Mouse (Mus musculus) CD4-positive, CD25-positive, alpha-beta regulatory T cell, adult 4 months (primary cell): Measurements from ENCODE around the gene Abhd2. TPM values are rescaled to one million over a fixed set of nuclear protein-coding genes. Genes with fewer than 3 reads are reported as not detected.

ENCODE experiments used
- ATAC-seq: one replicate; pipeline ENCODE4 v1.8.0; 2017
- polyA plus RNA-seq, 2 experiments: library from polyadenylated mRNA; unstranded; fragments of 100-300 nt; shearing (Covaris generic); gene quantifications; one replicate each; pipeline ENCODE4 v1.2.1; 2017

Abhd2 gene
- 10 to 100 TPM; 14.8 to 25.8 TPM for polyA plus RNA-seq

DNA sequence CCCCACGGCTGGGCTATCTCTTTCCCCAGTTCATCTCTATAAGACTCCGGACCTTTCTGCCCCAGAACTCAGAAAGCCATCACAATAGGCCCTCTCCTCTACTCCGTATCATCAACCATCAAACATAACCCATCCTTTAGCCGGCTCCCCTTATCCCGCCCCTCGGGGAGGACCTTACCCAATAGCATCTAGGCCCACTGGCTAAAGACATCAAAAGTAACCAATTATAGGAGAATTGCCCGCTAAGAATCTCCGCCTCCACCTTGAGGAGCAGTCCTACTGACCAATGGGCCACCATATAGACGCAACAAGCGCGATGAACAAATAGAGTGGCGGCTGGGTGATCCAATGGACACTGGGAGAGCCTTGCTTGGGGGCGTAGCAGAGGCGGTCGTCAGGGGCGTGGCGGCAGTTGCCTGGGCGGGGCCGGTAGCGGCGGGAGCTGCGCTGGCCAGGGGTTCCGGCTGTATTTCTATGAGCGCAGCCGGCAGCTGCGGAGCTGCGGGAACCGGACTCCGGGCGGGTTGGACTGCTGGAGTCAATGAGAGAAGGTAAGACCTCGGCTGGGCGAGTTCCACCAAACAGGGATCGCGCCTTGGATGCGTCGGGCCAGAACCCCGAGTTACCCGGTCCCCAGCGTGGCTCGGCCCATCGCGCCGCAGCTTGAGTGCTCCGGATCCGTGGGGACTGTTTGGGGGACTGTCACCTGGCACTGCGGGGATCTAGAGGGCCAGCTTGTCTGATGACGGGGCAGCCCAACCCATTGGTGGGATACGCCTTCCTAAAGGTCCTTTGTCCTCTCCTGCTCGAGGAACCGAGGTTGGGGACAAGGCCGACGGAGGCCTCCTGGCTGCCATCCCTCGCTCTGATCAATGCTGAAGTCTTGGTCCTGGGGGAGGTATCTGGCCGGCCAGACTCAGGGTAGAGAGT is at the start of gene Abhd2:
TSS of gene Abhd2 (plus strand) at position 411 of the 930 bp plus-strand sequence.
- peak; percentile 92 for ATAC-seq

DNA sequence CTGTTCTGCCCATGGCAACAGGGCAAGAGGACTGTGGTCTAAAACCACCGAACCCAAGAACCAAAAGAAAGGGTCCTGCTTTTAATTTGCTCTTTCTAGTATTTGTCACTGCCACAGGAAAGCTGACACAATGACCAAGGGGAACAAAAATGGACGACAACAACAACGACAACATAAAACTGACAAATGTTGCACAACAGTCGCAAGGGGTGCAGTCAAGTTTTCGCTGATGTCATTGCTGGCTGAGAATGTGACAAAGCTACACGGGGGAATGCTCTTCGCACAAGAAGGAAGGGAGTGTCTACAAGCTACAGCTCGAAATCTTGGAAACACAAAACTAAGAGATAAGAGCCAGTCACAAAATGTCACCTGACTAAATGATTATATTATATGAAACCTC is 47.5 kb upstream of the Abhd2 start:
- ATAC-seq, result no peak

DNA sequence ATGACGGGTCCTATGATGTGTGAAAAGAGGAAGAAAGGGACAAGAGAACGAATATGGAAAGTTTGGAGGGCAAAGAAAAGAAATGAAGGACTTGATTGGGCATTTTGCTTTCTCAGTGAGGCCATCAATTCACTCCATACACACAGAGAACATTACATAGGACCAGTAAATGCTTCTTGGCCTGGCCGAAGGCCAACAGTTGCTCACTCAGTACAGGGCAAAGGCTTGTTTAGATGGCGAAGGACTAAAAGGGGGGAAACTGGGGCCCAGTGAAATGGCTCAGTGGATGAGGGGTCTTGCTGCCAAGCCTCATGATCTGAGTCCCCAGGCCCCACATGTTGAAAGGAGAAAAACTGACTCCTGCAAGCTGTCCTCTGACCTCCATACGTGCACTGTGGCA is 46.8 kb upstream of the Abhd2 start:
- ATAC-seq, result no peak

DNA sequence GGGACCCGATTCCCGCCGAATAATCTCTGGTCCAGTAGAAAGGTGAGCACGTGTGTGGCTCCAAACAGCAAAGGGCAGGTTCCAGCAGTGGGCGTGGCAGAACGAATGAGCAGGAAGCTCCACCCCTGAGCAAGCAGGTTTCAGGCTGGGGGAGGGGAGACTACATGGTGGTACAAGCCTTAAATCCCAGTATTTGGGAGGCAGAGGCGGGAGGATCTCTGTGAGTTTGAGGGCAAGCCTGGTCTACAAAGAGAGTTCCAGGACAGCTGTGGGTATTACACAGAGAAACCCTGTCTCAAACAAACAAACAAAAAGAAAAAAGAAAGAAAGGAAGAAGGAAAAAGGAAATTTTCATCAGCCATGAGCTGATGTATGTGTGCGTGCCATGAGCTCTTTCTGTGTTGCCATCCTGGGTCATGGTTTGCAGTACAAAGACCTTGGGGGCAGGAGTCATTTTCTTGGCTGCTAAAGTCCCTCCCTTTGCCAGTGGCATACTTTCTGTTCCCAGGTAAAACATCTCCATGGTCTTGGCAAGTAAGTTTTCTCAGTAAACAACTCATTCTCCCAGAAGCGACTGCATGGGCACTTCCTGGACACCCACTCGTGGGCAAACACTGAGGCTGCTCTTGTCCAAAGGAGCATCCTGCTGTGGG is 46.0 kb upstream of the Abhd2 start:
- no peak for ATAC-seq

DNA sequence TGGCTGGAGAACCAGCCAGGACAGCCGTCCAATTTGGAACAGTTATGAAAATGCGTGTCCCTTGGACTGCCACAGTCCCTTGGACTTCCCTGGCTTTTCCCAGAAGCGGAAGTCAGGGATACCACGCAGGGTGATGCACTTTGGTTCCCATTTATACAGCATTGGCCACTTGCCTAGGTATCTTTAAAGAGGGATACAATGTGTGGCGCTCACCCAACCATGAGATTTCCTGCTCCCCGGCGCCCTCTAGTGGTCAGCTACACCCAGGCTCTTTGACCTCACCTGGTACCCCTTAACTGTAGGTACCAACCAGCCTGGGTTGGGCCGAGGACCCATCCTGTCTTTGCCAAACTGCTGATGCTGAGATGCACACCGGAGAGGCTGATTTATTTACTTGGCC is 44.5 kb upstream of the Abhd2 start:
- peak; percentile 67 for ATAC-seq

DNA sequence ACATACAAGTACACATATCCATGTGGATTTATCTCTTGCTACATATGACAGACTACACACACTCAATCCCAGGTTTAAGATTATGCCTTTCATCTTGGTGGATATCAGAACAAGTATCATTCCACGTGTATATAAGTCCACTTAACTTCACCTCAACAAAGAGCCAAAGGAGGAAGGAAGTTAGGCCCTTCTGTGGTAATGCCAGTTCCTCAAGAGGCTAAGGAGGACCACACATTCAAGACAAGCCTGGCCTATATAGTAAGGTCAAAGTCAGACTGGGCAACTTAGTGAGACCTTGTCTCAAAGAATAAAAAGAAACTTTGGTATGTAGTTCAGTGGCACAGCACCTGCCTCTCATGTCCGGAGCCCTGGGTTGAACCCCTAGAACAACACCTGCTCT is 41.4 kb upstream of the Abhd2 start:
- no peak for ATAC-seq

DNA sequence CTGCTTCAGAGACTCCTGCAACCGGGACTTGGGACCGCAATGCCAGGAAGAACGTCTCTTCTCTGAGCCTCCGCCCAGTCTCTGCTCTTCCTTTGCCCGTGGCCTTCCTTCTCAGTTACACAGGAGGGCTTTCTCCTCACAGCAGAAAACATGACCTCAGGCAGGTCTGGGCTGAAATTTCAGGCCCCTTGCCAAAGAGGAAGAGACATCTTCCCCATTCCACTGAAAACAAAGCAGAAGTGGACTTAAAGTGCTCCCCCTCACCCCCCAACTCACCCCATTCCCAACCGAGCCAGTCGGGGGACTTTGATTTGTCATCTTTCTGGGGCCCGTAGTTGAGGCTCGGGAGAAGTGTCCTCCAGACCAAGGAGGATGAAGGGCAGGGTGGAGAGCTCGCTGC is 41.0 kb upstream of the Abhd2 start:
- ATAC-seq, result no peak

DNA sequence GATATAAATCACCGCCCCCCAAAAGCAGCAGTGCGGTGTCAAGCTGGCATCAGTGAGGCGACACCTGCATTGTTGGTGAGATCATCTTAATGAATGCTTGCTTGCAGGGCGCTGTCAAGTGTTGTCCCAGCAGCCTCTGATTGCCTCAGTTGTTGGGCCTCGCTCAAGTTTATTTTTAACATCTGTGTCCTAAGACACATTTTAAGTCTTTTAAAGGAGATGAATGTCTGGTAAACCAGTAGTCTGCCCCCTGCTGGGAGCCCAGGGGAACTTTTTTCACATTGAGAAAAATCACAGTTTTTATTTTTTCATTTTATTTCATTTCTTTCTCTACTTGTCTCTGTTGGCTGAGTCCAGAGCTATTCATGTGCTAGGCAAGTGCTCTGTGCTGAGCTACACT is 34.3 kb upstream of the Abhd2 start:
- no peak for ATAC-seq

DNA sequence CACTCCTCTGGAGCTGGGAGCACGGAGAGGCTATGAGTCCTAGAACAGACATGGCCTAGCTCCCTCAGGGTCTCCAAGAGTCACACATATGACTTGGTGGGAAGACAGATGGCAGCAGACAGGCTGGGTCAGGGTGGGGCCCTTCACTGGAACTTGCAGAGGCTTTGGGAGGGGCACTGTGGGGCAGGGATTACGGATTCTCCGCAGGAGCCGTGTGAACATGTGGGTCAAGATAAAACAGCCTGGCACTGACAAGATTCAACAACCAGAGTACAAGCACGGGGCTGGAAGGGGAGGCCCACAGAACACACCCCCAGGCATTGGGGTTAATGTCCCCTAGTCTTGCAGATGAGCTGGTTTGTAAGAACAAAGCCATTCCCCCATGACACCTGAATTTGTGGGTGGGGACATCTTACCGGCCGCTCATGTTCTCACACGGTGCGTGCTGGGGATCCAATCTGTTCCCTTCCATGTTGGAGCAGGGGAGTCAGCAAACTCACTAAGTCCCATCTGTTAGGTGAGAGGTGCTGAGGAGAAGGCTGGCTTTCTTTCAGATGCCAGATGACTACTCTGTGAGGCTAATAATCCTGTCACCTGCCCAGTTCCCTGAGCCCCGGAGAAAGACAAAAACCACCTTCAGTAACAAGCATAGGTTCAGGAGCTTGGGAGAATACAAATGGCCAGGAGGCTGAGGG is 30.9 kb upstream of the Abhd2 start:
- ATAC-seq, result no peak

DNA sequence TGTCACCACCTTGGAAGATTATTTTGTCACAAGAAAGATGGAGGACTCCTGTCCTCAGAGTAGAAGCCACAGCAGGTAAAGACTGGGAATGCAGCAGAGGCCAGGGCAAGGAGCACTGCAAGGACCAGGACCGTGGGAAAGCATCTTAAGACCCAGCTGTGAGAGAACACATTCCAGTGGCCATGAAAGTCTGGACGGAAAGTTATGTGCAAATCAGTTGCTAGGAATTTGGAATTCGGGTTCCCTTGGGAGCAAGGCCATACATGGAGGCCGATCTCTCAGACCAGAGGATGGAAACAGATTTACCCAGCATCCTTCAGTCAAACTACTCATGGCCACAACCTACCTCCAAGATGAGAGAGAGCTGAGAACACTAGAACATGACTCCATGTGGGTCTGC is 29.8 kb upstream of the Abhd2 start:
- ATAC-seq, result no peak

DNA sequence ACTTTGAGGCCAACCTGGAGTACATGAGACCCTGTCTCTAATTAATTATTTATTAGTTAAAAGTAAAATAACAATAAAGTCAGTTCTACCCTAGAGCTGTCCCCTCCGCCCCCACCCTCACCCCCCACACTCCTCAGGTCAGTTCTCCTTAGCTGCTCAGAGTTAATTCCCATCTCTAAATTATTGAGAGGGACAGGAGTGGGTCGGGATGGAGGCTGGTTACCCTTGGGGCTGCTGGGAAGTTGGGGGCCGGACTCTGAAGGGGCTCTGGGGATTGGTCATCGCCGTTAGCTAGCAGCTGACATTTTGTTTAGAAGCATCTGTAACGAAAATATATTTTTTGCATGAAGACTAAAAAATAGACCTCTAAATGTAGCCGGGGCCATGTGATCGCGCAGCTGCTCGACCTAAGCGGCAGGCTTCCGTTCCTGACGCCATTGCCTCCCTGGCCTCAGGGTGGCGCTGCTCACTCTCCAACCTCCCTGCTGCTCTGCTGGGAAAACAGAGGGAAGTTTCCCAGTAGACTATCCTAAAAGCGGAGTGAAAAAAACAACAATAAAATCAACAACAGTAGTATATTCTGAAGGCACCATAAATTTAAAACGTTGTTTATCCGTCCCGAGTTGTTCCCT is 26.8 kb upstream of the Abhd2 start:
- no peak for ATAC-seq

DNA sequence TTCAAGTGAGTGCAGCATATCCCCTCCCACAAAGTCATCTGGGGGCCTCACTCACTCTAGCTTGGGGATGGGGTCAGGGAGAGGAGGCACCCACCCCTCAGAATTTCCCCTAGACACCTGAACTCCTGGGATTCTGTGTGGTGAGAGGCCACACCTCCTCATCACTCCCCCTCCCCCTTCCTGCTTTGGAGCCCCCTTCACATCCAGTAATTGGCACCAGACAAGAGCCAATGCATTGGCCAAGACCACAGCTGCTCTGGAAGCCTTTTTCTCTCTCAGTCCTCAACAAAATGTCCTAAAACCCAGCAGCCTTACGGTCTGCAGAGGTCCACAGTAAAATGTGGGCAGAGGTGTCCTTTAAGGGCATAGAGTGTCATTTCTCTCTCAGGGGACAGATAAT is 25.6 kb upstream of the Abhd2 start:
- ATAC-seq, result no peak

DNA sequence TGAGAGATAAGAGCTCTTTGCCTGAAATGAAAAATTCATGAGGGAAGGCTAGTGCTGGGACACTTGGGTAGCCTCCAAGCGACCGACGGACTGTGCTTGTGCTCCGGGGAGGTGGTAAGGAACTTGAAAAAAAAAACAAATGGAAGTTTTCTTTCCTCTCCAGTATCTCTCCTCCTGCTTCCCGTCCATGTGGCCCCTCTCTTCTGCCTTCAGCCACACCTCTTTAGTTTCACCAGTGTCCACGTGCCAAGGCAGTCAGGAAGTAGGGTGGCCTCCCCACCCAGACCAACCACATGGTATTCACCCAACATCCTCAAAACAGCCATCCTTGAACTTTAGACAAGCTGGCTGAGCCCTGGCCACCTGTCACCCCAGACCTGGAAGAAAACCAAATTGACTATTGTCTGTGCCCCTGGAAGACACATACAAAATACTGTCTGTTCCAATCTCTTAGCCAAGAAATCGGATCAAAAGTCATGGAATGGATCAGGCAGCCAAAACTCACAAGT is 25.1 kb upstream of the Abhd2 start:
- no peak for ATAC-seq

DNA sequence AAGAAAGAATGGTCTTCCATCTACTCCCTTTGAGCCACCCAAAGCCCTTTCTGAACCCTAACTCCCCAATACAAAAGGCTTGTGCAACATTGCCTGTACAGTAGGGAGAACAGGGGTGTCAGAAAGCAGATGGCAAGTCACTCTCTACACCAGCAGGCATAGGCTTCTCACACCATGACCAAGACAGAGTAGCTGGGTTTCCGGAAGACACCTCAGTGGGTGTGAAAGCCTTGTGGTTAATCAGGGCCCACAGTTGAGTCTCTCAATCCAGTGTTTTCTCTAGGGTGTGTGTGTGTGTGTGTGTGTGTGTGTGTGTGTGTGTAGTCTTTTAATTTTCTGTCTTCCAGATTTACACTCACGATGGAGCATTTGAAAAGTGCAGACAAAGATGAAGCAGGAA is 23.4 kb upstream of the Abhd2 start:
- ATAC-seq, result no peak

DNA sequence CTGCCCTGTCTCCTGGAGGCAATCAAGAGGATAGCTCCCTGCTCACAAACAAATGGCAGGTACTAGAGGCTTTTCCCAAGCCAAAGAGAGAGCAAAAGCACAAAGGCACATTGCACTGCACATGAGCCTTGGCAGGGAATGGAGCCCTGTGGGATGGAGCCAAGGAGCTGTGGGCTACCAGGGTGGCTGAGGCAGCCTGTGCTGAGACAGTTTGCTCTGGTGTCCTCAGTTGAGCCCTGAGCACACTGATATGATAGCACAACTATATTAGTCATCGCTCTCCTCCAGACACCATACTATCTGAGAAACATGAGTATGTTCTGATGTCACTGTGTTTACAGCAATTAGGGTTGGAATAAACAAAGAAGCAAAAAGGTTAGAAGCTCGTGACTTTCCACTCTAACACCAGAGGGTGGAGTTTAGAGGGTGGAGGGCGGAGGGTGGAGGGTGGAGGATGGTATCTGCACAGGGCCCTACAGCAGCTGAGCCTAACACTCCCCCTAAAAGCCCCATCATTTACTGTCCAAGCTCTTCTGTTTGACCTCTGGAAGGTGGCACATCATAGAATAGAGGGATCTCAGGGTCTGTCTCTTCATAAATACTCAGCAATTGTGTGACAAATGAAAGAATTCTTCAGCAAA is 18.6 kb upstream of the Abhd2 start:
- no peak for ATAC-seq

DNA sequence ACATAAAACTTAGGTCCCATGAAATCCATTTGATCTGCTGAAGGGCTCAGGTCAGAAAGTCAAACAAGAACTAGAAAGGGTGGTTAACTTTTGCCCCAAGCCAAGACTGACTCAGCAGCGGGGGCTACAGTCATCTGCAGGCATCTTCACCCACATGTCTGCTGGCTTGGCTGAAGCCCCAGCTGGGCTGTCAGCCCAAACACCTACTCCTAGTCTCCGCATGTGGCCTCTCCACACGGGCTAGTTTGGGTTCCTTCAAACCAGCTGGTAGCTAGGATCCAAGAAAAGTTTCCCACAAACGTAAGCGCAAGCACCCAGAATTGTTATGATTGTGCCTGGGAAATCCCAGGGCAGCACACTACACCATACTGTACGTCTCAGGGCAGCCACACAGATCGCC is 17.6 kb upstream of the Abhd2 start:
- no peak for ATAC-seq

DNA sequence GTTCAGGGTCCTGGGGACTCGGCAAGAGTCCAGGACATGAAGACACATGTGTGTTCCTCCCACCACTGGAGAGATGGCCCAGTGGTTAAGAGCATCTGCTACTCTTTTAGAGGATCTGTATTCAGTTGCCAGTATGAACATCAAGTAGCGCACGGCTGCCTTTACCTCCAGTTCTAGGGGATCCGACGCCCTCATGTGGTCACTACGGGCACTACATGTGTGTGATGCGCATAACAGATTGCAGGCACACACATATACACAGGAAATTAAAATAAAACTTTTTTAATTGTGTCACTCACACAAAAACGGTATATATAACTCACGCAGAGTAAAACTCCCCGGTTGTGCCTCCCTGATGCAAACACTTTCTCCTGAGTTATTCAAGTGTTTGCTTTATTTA is 17.2 kb upstream of the Abhd2 start:
- ATAC-seq, result no peak

DNA sequence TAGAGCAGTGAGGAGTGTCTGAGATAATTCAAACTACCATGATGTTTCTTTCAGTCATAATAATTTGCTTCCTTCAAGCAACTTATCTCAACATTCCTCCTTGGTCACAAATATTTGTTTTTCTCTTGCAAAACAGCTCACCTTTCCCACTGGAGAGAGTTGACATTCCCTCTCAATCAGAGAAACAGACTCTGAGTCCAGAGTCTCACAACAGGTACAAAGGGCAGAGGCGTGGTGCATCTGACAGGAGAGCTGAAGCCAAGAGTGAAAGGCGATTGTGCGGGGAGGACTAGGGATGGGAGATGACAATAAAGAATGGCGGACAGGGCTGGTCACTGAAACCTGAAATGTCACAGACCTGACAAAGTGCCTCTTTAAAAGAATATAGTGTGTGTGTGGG is 16.3 kb upstream of the Abhd2 start:
- ATAC-seq, result no peak

DNA sequence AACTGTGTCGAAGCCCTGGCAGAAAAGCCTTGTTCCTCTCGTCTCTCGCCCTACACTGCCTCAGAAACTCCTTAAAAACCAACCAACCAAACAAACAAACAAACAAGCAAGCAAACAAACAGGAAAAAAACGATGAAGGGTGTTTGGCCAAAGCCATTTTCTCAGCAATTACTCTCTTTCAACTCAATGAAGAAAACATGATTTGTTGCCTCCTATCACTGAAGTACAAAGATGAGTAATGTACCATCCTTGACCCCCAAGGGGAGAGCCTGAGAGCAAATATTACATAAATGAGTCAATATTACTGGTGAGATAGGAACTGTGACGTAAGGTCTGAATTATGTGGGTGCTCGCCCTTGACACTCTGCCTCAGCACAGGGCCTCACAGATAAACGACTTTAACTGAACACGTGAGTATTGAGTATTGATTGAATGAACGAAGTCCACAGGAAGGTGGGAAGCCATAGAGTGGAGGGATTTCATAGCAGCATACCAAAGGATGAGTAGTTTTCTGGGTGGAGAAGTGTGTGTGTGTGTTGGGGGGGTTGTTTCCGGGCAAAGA is 13.9 kb upstream of the Abhd2 start:
- ATAC-seq, result no peak

DNA sequence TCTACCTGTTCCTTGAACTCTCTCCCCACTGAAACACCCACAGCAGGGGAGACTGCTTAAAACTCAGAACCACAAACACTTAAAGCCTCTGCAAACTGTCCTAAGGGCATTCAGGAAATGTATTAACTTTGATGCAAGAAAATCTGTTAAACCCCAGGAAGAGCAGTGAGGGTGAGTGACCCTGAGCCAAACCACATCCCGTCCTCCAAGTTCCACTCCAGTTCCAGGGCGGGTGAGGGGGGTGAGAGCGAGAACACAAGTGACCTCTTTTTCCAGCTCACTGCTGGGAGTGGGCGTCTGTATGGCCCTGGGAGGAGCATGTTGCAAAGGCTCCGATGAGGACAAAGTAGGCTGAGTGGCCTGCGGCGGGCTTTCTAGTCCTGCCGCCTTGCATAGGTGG is 10.5 kb upstream of the Abhd2 start:
- no peak for ATAC-seq

DNA sequence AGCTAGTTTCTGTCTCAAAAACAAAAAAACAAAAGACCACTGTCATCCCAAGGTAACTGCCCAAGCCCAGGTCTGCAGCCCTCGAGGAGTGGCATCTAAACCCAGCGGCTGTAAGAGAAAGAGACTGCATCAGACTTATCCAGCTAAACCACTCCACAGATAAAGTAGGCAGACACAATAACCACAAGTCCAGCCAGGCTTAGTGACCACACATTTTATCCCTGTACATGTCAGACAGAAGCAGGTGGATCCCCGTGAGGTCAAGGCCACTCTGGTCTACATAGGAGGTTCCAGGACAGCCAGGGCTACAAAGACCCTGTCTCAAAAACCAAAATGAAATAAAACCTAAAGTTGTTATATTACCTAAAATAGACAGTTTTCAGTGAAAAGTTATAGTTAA is 9.2 kb upstream of the Abhd2 start:
- no peak for ATAC-seq

DNA sequence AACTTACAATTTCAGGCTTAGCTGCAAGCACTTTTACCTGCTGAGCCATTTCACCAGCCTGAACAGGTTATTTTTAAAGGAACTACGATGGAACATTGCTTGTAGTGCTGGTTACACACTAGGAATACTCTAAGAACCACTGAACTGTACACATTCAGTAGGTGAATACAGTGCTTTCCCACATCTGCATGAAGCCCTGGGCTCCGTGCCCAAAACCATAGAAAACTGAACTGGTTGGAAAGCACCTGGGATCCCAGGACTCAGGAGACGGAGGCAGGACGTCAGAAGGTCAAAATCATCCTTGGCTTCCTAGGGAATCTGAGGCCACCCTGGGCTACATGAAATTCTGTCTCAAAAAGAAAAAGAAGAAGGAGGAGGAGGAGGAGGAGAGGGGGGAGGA is 6.8 kb upstream of the Abhd2 start:
- ATAC-seq, result no peak
